Mouse (Mus musculus) limb, embryonic 12.5 days (tissue): ENCODE measurements around the gene Coro1b. TPM values are rescaled to one million over a fixed set of nuclear protein-coding genes. Genes with fewer than 3 reads are reported as not detected.

ENCODE experiments used
- ATAC-seq: fragments of 200-750 bp; cut with Nextera tagmentation; 2 replicates; pipeline ENCODE4 v1.8.0; 2017; ENCODE audit warnings: low read depth, moderate TSS enrichment; ENCODE audit not compliant: insufficient number of reproducible peaks, insufficient read depth, low FRiP score, low TSS enrichment
- H3K27ac ChIP-seq: fragments of 300-500 bp; sonication (generic); 2 replicates; pipeline ENCODE4 v1.5.1; 2016; ENCODE audit warnings: mild to moderate bottlenecking, moderate library complexity
- H3K27me3 ChIP-seq: fragments of 300-500 bp; sonication (generic); 2 replicates; pipeline ENCODE4 v1.6.1; 2016; ENCODE audit warnings: mild to moderate bottlenecking, moderate library complexity
- H3K36me3 ChIP-seq: fragments of 300-500 bp; sonication (generic); 2 replicates; pipeline ENCODE4 v1.6.1; 2016; ENCODE audit warnings: mild to moderate bottlenecking, moderate library complexity
- H3K4me1 ChIP-seq: fragments of 300-500 bp; sonication (generic); replicated peaks from 2 replicates; pipeline ENCODE4 v1.6.1; 2016
- H3K4me2 ChIP-seq: fragments of 300-500 bp; sonication (generic); 2 replicates; pipeline ENCODE4 v1.6.1; 2016; ENCODE audit warnings: mild to moderate bottlenecking, moderate library complexity
- H3K4me3 ChIP-seq: fragments of 300-500 bp; sonication (generic); replicated peaks from 2 replicates; pipeline ENCODE4 v1.5.1; 2016; ENCODE audit warnings: mild to moderate bottlenecking
- H3K9ac ChIP-seq: fragments of 300-500 bp; sonication (generic); replicated peaks from 2 replicates; pipeline ENCODE4 v1.6.1; 2016; ENCODE audit warnings: mild to moderate bottlenecking, moderate library complexity
- H3K9me3 ChIP-seq: fragments of 300-500 bp; sonication (generic); 2 replicates; pipeline ENCODE4 v1.6.1; 2016; ENCODE audit warnings: mild to moderate bottlenecking, moderate library complexity
- WGBS: fragments of 180-500 bp; shearing (Covaris S2); methylation state at CpG from one replicate; pipeline ENCODE4 v1.1.7; 2016; 5-methylcytosine and 5-hydroxymethylcytosine counted together
- polyA plus RNA-seq: library from polyadenylated mRNA; unstranded; fragments of >200 nt; fragmentation: Nextera tagmentation; extraction: Ambion mirVana; gene quantifications from 2 replicates; pipeline ENCODE4 v1.2.1, GENCODE M21; 2016

Gene Coro1b
- polyA plus RNA-seq, 1 experiment from 2014 or later, result 131 TPM

DNA sequence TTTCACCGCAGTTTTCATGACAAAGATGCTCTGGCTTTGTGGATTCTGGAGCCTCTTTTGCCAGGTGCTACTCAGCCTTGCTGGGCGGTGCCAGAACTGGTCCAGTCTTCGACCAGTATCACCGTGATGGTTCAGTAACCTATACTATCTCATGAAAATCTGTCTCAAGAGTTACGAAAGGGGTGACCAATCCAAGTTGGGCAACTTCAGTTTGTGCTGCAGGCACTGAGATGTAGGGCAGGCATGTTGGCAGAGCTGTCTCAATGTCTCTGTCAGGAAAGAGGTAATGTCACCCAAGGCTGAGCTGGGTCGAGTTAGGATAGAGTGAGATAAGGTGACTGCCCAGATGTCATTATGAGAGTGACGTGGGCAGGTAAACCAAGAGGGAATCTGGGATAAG, 32.0 kb downstream of the Coro1b start:
- no peak overlapping the region for H3K4me3 ChIP-seq
- ATAC-seq, result no peak
- no peaks in the 10 kb centered on the region for H3K9me3 ChIP-seq
- no peaks in the 10 kb centered on the region for H3K27me3 ChIP-seq
- no peak overlapping the region for H3K9ac ChIP-seq
- peaks cover 14% of the 10 kb centered on the region for H3K4me1 ChIP-seq
- H3K27ac ChIP-seq, result no peak overlapping the region
- no peaks in the 10 kb centered on the region for H3K36me3 ChIP-seq
- no peak overlapping the region for H3K4me2 ChIP-seq
- 86% methylated on average over 7 of the region's 7 CpGs for WGBS

DNA sequence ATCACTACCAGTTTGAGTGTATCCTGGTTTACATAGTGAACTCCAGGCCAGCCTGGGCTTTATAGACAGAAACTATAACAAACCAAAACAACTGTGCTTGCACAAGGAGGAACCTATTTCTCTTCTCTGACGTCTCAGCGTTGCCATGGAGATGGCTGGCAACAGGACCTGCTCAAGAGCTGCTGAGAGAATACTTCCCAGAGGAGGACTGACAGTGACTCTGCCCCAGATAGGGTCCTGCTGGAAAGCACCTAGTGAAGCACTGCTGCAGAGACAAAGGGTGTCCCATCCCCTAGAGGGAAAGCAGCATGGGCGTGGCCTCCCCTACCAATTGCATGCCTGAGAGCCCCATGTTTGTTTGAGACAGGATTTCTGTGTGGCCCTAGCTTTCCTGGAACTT, 33.5 kb downstream of the Coro1b start:
- WGBS, result 50% methylated on average over 3 of the region's 3 CpGs
- no peak overlapping the region for H3K27ac ChIP-seq
- H3K9ac ChIP-seq, result no peak overlapping the region
- H3K36me3 ChIP-seq, result no peaks in the 10 kb centered on the region
- H3K27me3 ChIP-seq, result no peaks in the 10 kb centered on the region
- H3K4me3 ChIP-seq, result no peak overlapping the region
- peaks cover 13% of the 10 kb centered on the region for H3K4me1 ChIP-seq
- H3K4me2 ChIP-seq, result no peak overlapping the region
- no peak for ATAC-seq
- H3K9me3 ChIP-seq, result no peaks in the 10 kb centered on the region

DNA sequence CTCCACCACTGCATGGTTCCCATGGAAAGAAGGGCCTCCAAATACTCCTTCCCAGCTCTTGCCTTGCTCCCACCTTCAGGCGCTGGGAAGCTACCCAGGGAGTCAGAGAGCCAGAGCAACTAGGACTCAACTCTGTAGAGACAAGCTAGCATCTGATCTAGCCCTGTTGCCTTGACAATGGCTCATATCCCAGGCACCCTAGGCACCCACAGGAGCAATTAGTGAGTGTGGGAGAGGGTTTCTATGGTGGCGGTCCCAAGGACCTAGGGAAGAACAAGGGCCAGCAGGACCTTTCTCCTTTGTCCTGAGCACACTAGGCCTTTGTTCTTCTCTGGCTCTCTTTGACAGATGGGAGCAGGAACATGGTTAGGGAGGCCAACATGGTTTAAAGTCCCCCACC, 35.3 kb downstream of the Coro1b start:
- ATAC-seq, result no peak
- no peaks in the 10 kb centered on the region for H3K27me3 ChIP-seq
- no peak overlapping the region for H3K4me3 ChIP-seq
- WGBS, result 87% methylated on average over 2 of the region's 2 CpGs
- H3K4me2 ChIP-seq, result no peak overlapping the region
- no peak overlapping the region for H3K9ac ChIP-seq
- H3K36me3 ChIP-seq, result no peaks in the 10 kb centered on the region
- H3K9me3 ChIP-seq, result no peaks in the 10 kb centered on the region
- peaks cover 13% of the 10 kb centered on the region for H3K4me1 ChIP-seq
- no peak overlapping the region for H3K27ac ChIP-seq

DNA sequence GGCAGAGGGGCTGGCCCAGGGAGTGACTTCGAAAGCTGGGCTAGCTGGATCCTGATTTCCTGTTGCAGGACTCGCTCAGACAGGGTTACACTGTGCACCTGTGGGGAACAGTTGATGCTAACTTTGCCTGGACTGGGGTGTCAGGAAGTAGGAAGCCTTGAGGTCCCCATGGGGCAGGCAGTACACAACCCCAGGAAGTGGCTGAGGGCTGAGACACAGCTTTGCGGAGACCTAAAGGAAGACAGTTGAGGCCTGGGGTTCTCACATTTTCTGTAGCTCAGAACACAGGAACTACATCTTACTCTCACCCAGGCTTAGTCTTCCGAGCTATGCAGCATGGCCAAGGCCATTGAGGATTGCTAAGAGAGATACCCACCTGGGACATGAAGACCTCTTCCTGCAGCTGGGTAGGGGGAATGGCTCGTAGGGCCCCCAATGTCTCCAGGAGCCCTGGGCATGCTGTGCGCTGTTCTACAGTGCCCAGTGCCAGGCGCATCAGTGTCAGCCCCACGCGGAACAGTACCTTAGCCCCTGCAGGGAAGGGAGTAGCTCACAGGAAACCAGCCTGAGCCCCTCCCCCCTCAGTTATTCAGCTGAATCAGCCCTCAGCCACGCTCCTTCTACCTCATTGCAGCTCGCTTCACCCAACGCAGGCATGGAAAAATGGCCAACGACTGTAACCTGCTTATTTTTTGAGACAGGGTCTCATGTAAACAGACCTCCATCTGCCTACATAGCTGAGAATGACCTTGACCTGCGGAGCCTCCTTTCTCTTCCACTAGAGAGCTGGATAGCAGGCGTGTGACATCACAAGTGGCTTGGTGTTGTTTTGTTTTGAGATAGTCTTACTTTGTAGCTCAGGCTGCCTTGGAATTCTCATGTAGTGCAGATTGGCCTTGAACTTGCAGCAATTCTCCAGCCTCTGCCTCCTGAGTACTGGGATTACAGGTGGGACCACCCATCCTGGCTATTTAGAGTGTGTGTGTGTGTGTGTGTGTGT, 36.9 kb downstream of the Coro1b start:
- 68% methylated on average over 15 of the region's 15 CpGs for WGBS
- H3K4me3 ChIP-seq, result no peak overlapping the region
- no peak overlapping the region for H3K4me2 ChIP-seq
- ATAC-seq, result no peak
- H3K9ac ChIP-seq, result peak overlapping the region; percentile 40
- no peaks in the 10 kb centered on the region for H3K9me3 ChIP-seq
- no peaks in the 10 kb centered on the region for H3K27me3 ChIP-seq
- H3K36me3 ChIP-seq, result no peaks in the 10 kb centered on the region
- H3K4me1 ChIP-seq, result peaks cover 13% of the 10 kb centered on the region
- peak overlapping the region; percentile 35 for H3K27ac ChIP-seq

DNA sequence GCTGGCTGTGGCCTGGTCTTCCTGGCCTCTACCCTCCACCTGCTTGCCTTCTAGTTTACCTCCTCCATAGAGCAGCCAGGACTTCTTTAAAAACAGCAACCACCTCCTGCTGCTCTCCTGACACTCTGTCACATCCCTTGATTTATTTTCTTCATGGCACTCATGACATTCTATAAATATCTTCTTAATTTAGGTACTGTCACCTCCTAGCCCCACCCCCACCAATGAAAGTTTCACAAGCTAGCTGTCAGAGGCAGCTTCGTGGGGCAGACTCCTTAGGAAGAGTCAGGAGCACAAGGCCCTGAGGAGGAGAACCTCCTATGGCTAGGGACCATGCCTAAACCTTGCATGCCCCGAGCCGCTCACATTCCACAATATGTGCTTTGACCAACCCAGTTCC, 38.9 kb downstream of the Coro1b start:
- Histone ChIP-seq H3K4me1 (peaks cover 22% of the 10 kb centered on the region), H3K27me3 (no peaks in the 10 kb centered on the region), H3K4me2 (no peak overlapping the region), H3K27ac (no peak overlapping the region), H3K36me3 (no peaks in the 10 kb centered on the region), H3K9me3 (no peaks in the 10 kb centered on the region), H3K9ac (no peak overlapping the region), H3K4me3 (no peak overlapping the region)
- WGBS, result 63% methylated on average over 3 of the region's 3 CpGs
- ATAC-seq, result no peak

DNA sequence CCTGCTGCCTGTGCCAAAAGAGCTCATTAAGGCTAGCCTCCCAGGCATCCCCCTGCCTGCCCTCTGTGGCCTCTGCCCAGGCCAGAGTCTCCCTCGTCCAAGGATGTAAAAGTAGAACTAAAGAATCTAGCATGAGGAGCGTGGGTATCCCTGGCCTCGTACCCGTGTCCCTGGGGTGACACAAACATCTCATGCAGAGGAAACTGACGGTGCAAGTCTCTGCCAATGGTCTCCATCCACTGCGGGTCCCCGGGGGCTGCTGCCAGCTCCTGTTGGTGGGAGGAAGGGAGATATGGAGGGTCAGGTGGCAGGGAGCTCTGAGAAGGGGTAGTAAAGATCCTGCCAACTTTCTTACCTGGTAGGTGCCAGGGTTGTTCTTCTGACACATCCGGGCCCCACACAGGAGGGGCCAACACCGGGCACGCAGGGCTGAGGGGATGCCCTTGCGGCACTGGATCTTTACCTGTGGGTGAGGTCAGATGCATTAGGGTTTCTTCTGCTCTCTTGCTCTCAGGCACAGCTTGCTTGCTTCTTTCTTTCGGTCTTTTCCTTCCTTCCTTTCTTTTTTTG, 40.7 kb downstream of the Coro1b start:
- H3K9me3 ChIP-seq, result no peaks in the 10 kb centered on the region
- peaks cover 11% of the 10 kb centered on the region for H3K36me3 ChIP-seq
- ATAC-seq, result no peak
- 88% methylated on average over 12 of the region's 12 CpGs for WGBS
- H3K4me2 ChIP-seq, result no peak overlapping the region
- no peak overlapping the region for H3K27ac ChIP-seq
- peaks cover 38% of the 10 kb centered on the region for H3K4me1 ChIP-seq
- H3K9ac ChIP-seq, result no peak overlapping the region
- no peaks in the 10 kb centered on the region for H3K27me3 ChIP-seq
- no peak overlapping the region for H3K4me3 ChIP-seq

DNA sequence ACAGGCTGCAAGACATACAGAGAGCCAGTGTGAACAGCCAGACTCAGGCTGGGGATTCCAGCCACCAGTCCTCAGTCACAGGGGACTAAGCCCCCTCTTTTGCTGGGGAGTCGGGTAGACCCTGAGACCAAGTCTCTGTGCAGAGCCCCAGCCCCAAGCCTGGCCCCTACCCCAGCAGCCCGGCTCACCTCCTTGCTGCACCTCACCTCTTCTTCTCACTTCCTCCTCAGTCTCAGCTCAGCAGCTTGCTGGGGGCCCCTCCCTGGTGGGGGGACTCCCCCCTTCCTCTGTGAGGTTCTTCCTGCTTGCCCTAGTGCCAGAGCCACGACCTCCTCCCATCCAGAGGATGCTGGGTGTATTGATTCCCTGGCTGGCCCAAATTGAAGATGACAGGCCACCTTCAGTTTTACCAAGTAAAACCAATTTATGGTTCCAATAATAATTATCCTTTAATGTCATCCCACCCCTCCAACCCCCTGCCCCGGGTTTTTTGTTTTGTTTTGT, 42.5 kb downstream of the Coro1b start, which contains the start of gene Tbc1d10c:
Gene Tbc1d10c, minus strand, starts transcription at position 454 of the 504 bp plus-strand sequence.
- Histone ChIP-seq H3K27ac (peak within 1 kb of the TSS; percentile 94), H3K9me3 (no peaks in the 10 kb centered on the region), H3K27me3 (no peaks in the 10 kb centered on the region), H3K4me1 (peaks cover 28% of the 10 kb centered on the region), H3K36me3 (peaks cover 28% of the 10 kb centered on the region), H3K4me2 (peak within 1 kb of the TSS; percentile 94), H3K4me3 (peak within 1 kb of the TSS; percentile 97), H3K9ac (peak within 1 kb of the TSS; percentile 93)
- WGBS, result 55% methylated on average over 4 of the region's 4 CpGs
- ATAC-seq, result no peak

DNA sequence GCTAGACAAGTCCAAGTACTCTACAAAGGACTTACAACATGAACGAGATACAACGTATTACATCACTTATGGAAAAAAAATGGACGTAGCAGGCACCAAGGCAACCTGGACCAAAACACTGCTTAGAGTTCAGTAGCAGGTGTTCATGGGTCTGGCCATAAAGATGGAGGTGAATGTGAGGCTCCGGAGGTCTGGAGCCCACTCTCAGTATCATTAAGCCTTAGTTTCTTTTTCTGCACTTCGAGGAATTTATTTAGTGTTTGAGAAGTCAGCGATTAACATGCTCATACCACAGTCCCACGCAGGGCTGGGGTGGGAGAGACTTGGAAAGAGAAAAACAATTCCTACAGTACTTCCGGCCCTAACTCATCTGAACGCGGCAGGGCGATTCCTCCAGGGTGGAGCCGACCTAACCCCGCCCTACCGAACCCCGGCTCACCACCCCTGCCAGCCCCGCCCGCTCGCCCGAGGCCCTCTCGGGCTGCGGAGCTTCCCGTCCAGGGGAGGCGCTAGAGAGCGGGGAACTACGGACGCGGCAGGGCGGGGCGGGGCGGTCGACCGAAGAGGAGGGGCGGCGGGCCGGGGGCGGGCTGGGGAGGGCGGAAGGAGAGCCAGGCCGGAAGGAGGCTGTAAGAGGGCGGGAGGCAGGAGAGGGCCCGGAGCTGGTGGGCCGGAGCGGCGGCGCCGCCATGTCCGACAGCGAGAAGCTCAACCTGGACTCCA, 43.3 kb downstream of the Coro1b start, which contains the start of gene Ppp1ca:
Gene Ppp1ca, plus strand, starts transcription at position 538 of the 723 bp plus-strand sequence.
- peak; percentile 90 for ATAC-seq
- Histone ChIP-seq H3K4me2 (peak within 1 kb of the TSS; percentile 94), H3K27ac (peak within 1 kb of the TSS; percentile 94), H3K9ac (peak within 1 kb of the TSS; percentile 93), H3K27me3 (no peaks in the 10 kb centered on the region), H3K9me3 (no peaks in the 10 kb centered on the region), H3K4me3 (peak within 1 kb of the TSS; percentile 97), H3K36me3 (peaks cover 36% of the 10 kb centered on the region), H3K4me1 (peaks cover 35% of the 10 kb centered on the region)
- 5% methylated on average over 40 of the region's 47 CpGs for WGBS

DNA sequence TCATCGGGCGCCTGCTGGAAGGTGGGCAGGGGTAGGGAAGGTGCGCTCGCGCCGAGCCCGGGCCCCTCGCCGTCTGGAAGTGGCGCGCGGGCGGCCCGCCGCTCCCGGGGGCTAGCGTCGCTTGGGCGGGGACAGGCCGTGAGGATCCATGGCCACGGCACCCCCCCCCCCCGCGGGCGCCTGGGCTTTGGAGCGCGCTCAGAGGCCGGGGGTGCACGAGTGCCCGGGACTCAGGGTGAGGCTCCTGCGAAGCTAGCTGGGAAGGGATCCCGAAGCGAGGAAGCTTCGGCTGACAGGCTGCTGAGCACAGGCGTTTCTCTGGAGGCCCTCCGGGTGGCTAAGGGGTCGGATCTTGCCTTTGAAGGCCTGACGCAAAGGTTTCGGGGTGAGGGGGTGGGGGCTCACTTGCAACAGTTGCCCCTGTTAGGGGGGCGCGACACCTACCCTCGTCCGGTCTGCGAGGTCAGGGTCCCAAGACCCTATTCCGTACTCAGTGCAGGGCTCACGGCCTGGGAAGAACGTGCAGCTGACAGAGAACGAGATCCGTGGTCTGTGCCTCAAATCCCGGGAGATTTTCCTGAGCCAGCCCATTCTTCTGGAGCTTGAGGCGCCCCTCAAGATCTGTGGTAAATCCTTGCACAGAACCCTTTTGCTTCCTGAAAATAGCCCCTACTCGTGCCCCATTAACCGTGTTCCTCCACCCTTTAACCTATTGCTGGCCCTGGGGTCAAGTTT, 44.0 kb downstream of the Coro1b start:
- H3K9me3 ChIP-seq, result no peaks in the 10 kb centered on the region
- peak overlapping the region; percentile 94 for H3K27ac ChIP-seq
- ATAC-seq, result peak; percentile 26
- H3K27me3 ChIP-seq, result no peaks in the 10 kb centered on the region
- H3K4me2 ChIP-seq, result peak overlapping the region; percentile 94
- WGBS, result under 1% methylated on average over 52 of the region's 52 CpGs
- peaks cover 39% of the 10 kb centered on the region for H3K4me1 ChIP-seq
- peak overlapping the region; percentile 93 for H3K9ac ChIP-seq
- peaks cover 44% of the 10 kb centered on the region for H3K36me3 ChIP-seq
- peak overlapping the region; percentile 97 for H3K4me3 ChIP-seq

DNA sequence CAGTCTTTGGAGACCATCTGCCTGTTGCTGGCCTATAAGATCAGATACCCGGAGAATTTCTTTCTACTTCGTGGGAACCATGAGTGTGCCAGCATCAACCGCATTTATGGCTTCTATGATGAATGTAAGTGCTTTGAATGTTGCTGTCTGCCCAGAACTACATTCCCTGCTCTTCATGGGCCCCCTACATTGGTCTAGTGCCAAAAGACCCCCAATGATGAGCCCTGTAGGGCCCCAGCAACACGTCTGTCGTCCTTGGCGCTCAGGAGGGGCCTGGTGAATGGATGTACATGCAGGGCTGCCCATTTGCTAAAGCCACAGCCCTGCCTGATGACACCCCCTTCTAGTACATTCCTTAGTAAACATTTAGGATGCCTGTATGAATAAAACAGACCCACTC, 44.7 kb downstream of the Coro1b start:
- WGBS, result 59% methylated on average over 6 of the region's 6 CpGs
- no peaks in the 10 kb centered on the region for H3K27me3 ChIP-seq
- peaks cover 39% of the 10 kb centered on the region for H3K4me1 ChIP-seq
- H3K36me3 ChIP-seq, result peaks cover 51% of the 10 kb centered on the region
- H3K4me2 ChIP-seq, result peak overlapping the region; percentile 94
- ATAC-seq, result no peak
- no peaks in the 10 kb centered on the region for H3K9me3 ChIP-seq
- peak overlapping the region; percentile 93 for H3K9ac ChIP-seq
- peak overlapping the region; percentile 97 for H3K4me3 ChIP-seq
- H3K27ac ChIP-seq, result no peak overlapping the region; the same call in 1 of the 2 replicates
